Mouse (Mus musculus): Measurements from ENCODE around the gene Clstn3.
"Not testable (repeated sequence)": the region's sequence is repeated elsewhere in the genome, so short reads cannot be mapped to it uniquely, and the experiment has no call there.

Clstn3 gene

DNA sequence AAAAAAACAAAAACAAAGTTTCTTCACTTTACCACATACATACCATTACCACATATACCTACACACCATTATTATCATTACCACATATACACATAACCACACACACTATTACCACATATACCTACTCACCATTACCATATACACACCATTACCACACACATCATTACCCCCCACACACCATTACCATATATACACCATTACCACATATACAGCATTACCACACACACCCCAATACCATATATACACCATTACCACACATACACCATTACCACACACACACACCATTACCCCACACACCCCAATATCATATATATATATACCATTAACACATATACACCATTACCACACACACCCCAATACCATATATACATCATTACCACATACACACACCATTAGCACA lies 57.4 kb downstream of the Clstn3 start:
- DNase-seq = no peak

DNA sequence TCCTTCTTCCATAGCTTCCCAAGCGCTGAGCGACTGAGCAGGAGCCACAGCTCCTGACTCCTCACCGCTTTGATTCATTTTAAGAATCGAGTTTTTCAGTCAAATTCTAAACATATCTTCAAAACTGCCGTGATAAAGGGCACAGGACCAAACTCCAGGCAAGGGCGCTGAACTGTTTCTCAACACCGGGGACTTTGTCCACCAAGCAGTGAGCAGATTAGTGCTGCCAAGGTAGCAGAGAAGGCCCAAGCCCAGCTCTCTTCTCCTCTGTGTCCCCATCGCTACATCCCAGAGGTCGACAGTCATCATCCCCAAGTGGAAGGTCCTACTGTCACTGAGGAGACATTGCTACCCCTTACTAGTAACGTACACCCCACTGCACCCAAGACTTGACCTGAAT lies 58.3 kb downstream of the Clstn3 start:
- no peak for DNase-seq

DNA sequence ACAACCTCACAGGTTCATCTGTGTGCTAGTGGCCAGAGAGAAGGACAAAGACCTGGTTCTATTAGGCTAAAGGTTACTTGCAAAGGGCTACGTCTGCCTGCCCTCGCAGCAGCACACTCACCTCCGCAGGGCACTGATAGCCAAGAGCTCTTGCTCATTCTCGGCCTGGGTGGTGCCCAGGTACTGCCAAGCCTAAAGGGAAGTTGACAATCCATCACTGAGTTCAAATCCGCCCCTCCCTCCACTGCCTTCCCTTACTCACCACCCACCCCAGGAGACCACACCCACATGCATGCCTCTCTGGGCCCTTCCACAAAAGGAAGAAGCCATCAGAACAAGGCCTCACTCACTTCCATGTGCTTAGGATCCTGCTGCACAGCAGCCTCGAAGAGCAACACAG lies 64.9 kb downstream of the Clstn3 start:
- no peak for DNase-seq

DNA sequence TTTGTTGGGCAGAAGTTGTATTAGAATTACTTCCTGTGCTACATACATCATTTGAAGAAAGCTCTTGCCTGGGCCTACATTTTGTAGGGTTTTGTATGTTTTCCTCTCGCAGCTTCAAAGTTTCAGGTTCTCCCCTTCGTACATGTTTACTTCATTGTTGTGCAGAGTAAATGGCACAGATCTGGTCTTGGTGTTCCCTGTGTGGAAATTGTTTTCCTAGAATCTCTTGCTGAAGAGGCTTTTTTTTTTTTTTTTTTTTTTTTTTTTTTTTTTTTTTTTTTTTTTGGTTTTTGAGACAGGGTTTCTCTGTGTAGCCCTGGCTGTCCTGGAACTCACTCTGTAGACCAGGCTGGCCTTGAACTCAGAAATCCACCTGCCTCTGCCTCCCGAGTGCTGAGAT lies 69.6 kb downstream of the Clstn3 start:
- not testable (repeated sequence) for DNase-seq
